Mouse (Mus musculus) granulocyte monocyte progenitor cell, adult 5-6 weeks (primary cell): ENCODE data around the gene Traf2. TPM values are rescaled to one million over a fixed set of nuclear protein-coding genes. Genes with fewer than 3 reads are reported as not detected.

Experiments used
- ATAC-seq: replicated peaks from 2 replicates; pipeline ENCODE4 v1.8.0; 2016; ENCODE audit warnings: mild to moderate bottlenecking, moderate TSS enrichment, inconsistent platforms; ENCODE audit not compliant: poor library complexity, severe bottlenecking
- total RNA-seq, 2 experiments: library from RNA; stranded (forward) in 1 of 2; stranded (reverse) in 1 of 2; fragments of 200-712, 200-1000 nt in 1 of 2; fragments of >200 nt in 1 of 2; fragmentation: Nextera tagmentation in 1 of 2; gene quantifications; 2 replicates each; pipeline ENCODE4 v1.2.3; 2014 to 2017

Gene Traf2
- total RNA-seq, 2 experiments from 2014 or later: 15.9 to 18.2 TPM

GRCm38 (mm10) chr2:25549021-25549991 is 2.6 kb upstream of the Traf2 start:
- ATAC-seq: no peak

- peak; percentile 33 for ATAC-seq
These were observed 537 bp downstream of the Traf2 start for GRCm38 (mm10) chr2:25545996-25546810.

- ATAC-seq: no peak
These were observed 4.9 kb downstream of the Traf2 start for GRCm38 (mm10) chr2:25541644-25542367.

GRCm38 (mm10) chr2:25540541-25540948 is 6.2 kb downstream of the Traf2 start:
- no peak for ATAC-seq

- ATAC-seq: no peak
These were observed 10.2 kb downstream of the Traf2 start for GRCm38 (mm10) chr2:25536531-25536930.

GRCm38 (mm10) chr2:25534866-25535182 is 11.9 kb downstream of the Traf2 start:
- ATAC-seq: no peak

GRCm38 (mm10) chr2:25534178-25534865 is 12.4 kb downstream of the Traf2 start:
- ATAC-seq: no peak

GRCm38 (mm10) chr2:25533707-25534106 is 13.0 kb downstream of the Traf2 start:
- ATAC-seq: no peak

- no peak for ATAC-seq
These were observed 20.0 kb downstream of the Traf2 start for GRCm38 (mm10) chr2:25526510-25527302.

GRCm38 (mm10) chr2:25509912-25510311 is 36.8 kb downstream of the Traf2 start:
- ATAC-seq: no peak

GRCm38 (mm10) chr2:25506964-25507363 is 39.8 kb downstream of the Traf2 start:
- peak; percentile 67 for ATAC-seq

GRCm38 (mm10) chr2:25505860-25506259 is 40.9 kb downstream of the Traf2 start:
- ATAC-seq: no peak

GRCm38 (mm10) chr2:25505000-25505399 is 41.7 kb downstream of the Traf2 start:
- ATAC-seq: no peak

- ATAC-seq: no peak
These were observed 42.2 kb downstream of the Traf2 start for GRCm38 (mm10) chr2:25504538-25504937.

GRCm38 (mm10) chr2:25502726-25503125 is 44.0 kb downstream of the Traf2 start:
- ATAC-seq: no peak

- no peak for ATAC-seq
These were observed 44.9 kb downstream of the Traf2 start, which contains the start of gene C8g for GRCm38 (mm10) chr2:25501593-25502486. C8g (minus strand) TSS chr2:25501719.

GRCm38 (mm10) chr2:25500576-25501405 is 45.9 kb downstream of the Traf2 start, which contains the start of gene Fbxw5:
Fbxw5 (plus strand) TSS chr2:25500750.
- peak; percentile 80 for ATAC-seq
